Mouse (Mus musculus): ENCODE data around the gene Ube3b. TPM values are rescaled to one million over a fixed set of nuclear protein-coding genes. Genes with fewer than 3 reads are reported as not detected.
A peak's percentile ranks its signal among the peaks of the same experiment; 100 is the strongest.

Ube3b gene
- polyA plus RNA-seq, 1 experiment from 2014 or later, result 41.1 TPM

GRCm38 (mm10) chr5:114408846-114409245, 28.4 kb downstream of the Ube3b start:
- ATAC-seq (ENCODE audit: extremely low read depth, insufficient number of reproducible peaks, low FRiP score, low TSS enrichment), result no peak
- no peak overlapping the region for H3K27ac ChIP-seq (replicated peaks)
- H3K9ac ChIP-seq, result no peak overlapping the region
- no peak overlapping the region for H3K4me2 ChIP-seq
- no peaks in the 10 kb centered on the region for H3K9me3 ChIP-seq
- 88% methylated on average over 11 of the region's 11 CpGs for WGBS
- H3K36me3 ChIP-seq, result peaks cover 93% of the 10 kb centered on the region
- H3K4me3 ChIP-seq, result no peak overlapping the region
- no peaks in the 10 kb centered on the region for H3K27me3 ChIP-seq (replicated peaks)
- H3K4me1 ChIP-seq, result peaks cover 22% of the 10 kb centered on the region

GRCm38 (mm10) chr5:114410429-114410828, 30.0 kb downstream of the Ube3b start:
- H3K4me1 ChIP-seq, result peaks cover 25% of the 10 kb centered on the region
- 84% methylated on average over 13 of the region's 13 CpGs for WGBS

GRCm38 (mm10) chr5:114412361-114412998, 32.1 kb downstream of the Ube3b start:
- Histone ChIP-seq H3K9ac (peak overlapping the region; percentile 24; the same call in 1 of the 2 replicates), H3K36me3 (peaks cover 93% of the 10 kb centered on the region), H3K4me2 (no peak overlapping the region), H3K27ac (replicated peaks) (peak overlapping the region; percentile 61), H3K4me3 (no peak overlapping the region), H3K27me3 (replicated peaks) (no peaks in the 10 kb centered on the region), H3K9me3 (no peaks in the 10 kb centered on the region), H3K4me1 (peaks cover 32% of the 10 kb centered on the region)
- WGBS, result 62% methylated on average over 23 of the region's 23 CpGs
- no peak for ATAC-seq (ENCODE audit: extremely low read depth, insufficient number of reproducible peaks, low FRiP score, low TSS enrichment)

More at GRCm38 (mm10) chr5:114410429-114410828, 30.0 kb downstream of the Ube3b start:
- Histone ChIP-seq H3K9ac (no peak overlapping the region), H3K27ac (replicated peaks) (no peak overlapping the region), H3K9me3 (no peaks in the 10 kb centered on the region), H3K36me3 (peaks cover 93% of the 10 kb centered on the region), H3K4me3 (no peak overlapping the region), H3K27me3 (replicated peaks) (no peaks in the 10 kb centered on the region), H3K4me2 (no peak overlapping the region)
- no peak for ATAC-seq (ENCODE audit: extremely low read depth, insufficient number of reproducible peaks, low FRiP score, low TSS enrichment)

GRCm38 (mm10) chr5:114413067-114413735, 32.8 kb downstream of the Ube3b start:
- no peak overlapping the region for H3K4me2 ChIP-seq
- H3K9me3 ChIP-seq, result no peaks in the 10 kb centered on the region
- ATAC-seq (ENCODE audit: extremely low read depth, insufficient number of reproducible peaks, low FRiP score, low TSS enrichment), result no peak
- H3K9ac ChIP-seq, result 0 out of 2 replicates have a peak overlapping the region, but pooled peaks have one; percentile 24
- no peaks in the 10 kb centered on the region for H3K27me3 ChIP-seq (replicated peaks)
- H3K4me3 ChIP-seq, result no peak overlapping the region
- 41% methylated on average over 16 of the region's 16 CpGs for WGBS
- H3K27ac ChIP-seq (replicated peaks), result peak overlapping the region; percentile 61
- peaks cover 93% of the 10 kb centered on the region for H3K36me3 ChIP-seq
- H3K4me1 ChIP-seq, result peaks cover 32% of the 10 kb centered on the region

GRCm38 (mm10) chr5:114415606-114416005, 35.2 kb downstream of the Ube3b start:
- Histone ChIP-seq H3K27ac (replicated peaks) (no peak overlapping the region), H3K4me1 (peaks cover 32% of the 10 kb centered on the region), H3K9me3 (no peaks in the 10 kb centered on the region), H3K4me3 (no peak overlapping the region), H3K36me3 (peaks cover 93% of the 10 kb centered on the region), H3K9ac (no peak overlapping the region), H3K4me2 (no peak overlapping the region), H3K27me3 (replicated peaks) (no peaks in the 10 kb centered on the region)
- no peak for ATAC-seq (ENCODE audit: extremely low read depth, insufficient number of reproducible peaks, low FRiP score, low TSS enrichment)
- WGBS, result 87% methylated on average over 5 of the region's 5 CpGs

- Histone ChIP-seq H3K36me3 (peaks cover 91% of the 10 kb centered on the region), H3K9me3 (no peaks in the 10 kb centered on the region), H3K27ac (replicated peaks) (no peak overlapping the region), H3K4me1 (peaks cover 34% of the 10 kb centered on the region), H3K4me2 (no peak overlapping the region), H3K9ac (peak overlapping the region; percentile 29; the same call in 1 of the 2 replicates), H3K27me3 (replicated peaks) (no peaks in the 10 kb centered on the region), H3K4me3 (no peak overlapping the region)
- no peak for ATAC-seq (ENCODE audit: extremely low read depth, insufficient number of reproducible peaks, low FRiP score, low TSS enrichment)
- 64% methylated on average over 8 of the region's 8 CpGs for WGBS
These were observed 36.4 kb downstream of the Ube3b start for GRCm38 (mm10) chr5:114416855-114417254.

- H3K9me3 ChIP-seq, result no peaks in the 10 kb centered on the region
- peaks cover 78% of the 10 kb centered on the region for H3K36me3 ChIP-seq
- peaks cover 26% of the 10 kb centered on the region for H3K4me1 ChIP-seq
- ATAC-seq (ENCODE audit: extremely low read depth, insufficient number of reproducible peaks, low FRiP score, low TSS enrichment), result no peak
- no peak overlapping the region for H3K27ac ChIP-seq (replicated peaks)
- H3K4me3 ChIP-seq, result no peak overlapping the region
- 87% methylated on average over 8 of the region's 8 CpGs for WGBS
- no peak overlapping the region for H3K4me2 ChIP-seq
- no peak overlapping the region for H3K9ac ChIP-seq
- no peaks in the 10 kb centered on the region for H3K27me3 ChIP-seq (replicated peaks)
These were observed 38.1 kb downstream of the Ube3b start for GRCm38 (mm10) chr5:114418541-114418940.

GRCm38 (mm10) chr5:114421561-114422298, 41.3 kb downstream of the Ube3b start:
- H3K4me3 ChIP-seq, result no peak overlapping the region
- no peak overlapping the region for H3K9ac ChIP-seq
- peaks cover 49% of the 10 kb centered on the region for H3K36me3 ChIP-seq
- ATAC-seq (ENCODE audit: extremely low read depth, insufficient number of reproducible peaks, low FRiP score, low TSS enrichment), result no peak
- no peak overlapping the region for H3K4me2 ChIP-seq
- H3K4me1 ChIP-seq, result peaks cover 16% of the 10 kb centered on the region
- 56% methylated on average over 11 of the region's 11 CpGs for WGBS
- H3K9me3 ChIP-seq, result no peaks in the 10 kb centered on the region
- no peak overlapping the region for H3K27ac ChIP-seq (replicated peaks)
- H3K27me3 ChIP-seq (replicated peaks), result no peaks in the 10 kb centered on the region

GRCm38 (mm10) chr5:114422591-114422990, 42.2 kb downstream of the Ube3b start:
- Histone ChIP-seq H3K4me2 (no peak overlapping the region), H3K9ac (no peak overlapping the region), H3K4me1 (peaks cover 14% of the 10 kb centered on the region), H3K4me3 (no peak overlapping the region), H3K9me3 (no peaks in the 10 kb centered on the region), H3K36me3 (peaks cover 40% of the 10 kb centered on the region), H3K27ac (replicated peaks) (no peak overlapping the region), H3K27me3 (replicated peaks) (no peaks in the 10 kb centered on the region)
- ATAC-seq (ENCODE audit: extremely low read depth, insufficient number of reproducible peaks, low FRiP score, low TSS enrichment), result no peak
- 24% methylated on average over 5 of the region's 5 CpGs for WGBS

- H3K27ac ChIP-seq (replicated peaks), result no peak overlapping the region
- ATAC-seq (ENCODE audit: extremely low read depth, insufficient number of reproducible peaks, low FRiP score, low TSS enrichment), result no peak
- WGBS, result 77% methylated on average over 5 of the region's 5 CpGs
- no peak overlapping the region for H3K4me2 ChIP-seq
- no peaks in the 10 kb centered on the region for H3K9me3 ChIP-seq
- H3K36me3 ChIP-seq, result peaks cover 27% of the 10 kb centered on the region
- no peak overlapping the region for H3K4me3 ChIP-seq
- no peak overlapping the region for H3K9ac ChIP-seq
- H3K4me1 ChIP-seq, result peaks cover 14% of the 10 kb centered on the region
- H3K27me3 ChIP-seq (replicated peaks), result no peaks in the 10 kb centered on the region
These were observed 43.6 kb downstream of the Ube3b start for GRCm38 (mm10) chr5:114423961-114424360.

- Histone ChIP-seq H3K27ac (replicated peaks) (no peak overlapping the region), H3K27me3 (replicated peaks) (no peaks in the 10 kb centered on the region), H3K9me3 (no peaks in the 10 kb centered on the region), H3K4me1 (peaks cover 10% of the 10 kb centered on the region), H3K36me3 (no peaks in the 10 kb centered on the region), H3K4me3 (no peak overlapping the region), H3K9ac (no peak overlapping the region), H3K4me2 (no peak overlapping the region)
- no peak for ATAC-seq (ENCODE audit: extremely low read depth, insufficient number of reproducible peaks, low FRiP score, low TSS enrichment)
- whole genome bisulfite sequencing, result 78% methylated on average over 6 of the region's 6 CpGs
These were observed 46.3 kb downstream of the Ube3b start for GRCm38 (mm10) chr5:114426732-114427131.
